Mouse (Mus musculus): ENCODE results near the gene Gm11127. TPM values are rescaled to one million over a fixed set of nuclear protein-coding genes. Genes with fewer than 3 reads are reported as not detected.
"Not testable (repeated sequence)": the region's sequence is repeated elsewhere in the genome, so short reads cannot be mapped to it uniquely, and the experiment has no call there.

Gm11127 gene
- total and polyA plus RNA-seq, 3 experiments = 3.5 to 4.4 TPM; not detected in 1

DNA sequence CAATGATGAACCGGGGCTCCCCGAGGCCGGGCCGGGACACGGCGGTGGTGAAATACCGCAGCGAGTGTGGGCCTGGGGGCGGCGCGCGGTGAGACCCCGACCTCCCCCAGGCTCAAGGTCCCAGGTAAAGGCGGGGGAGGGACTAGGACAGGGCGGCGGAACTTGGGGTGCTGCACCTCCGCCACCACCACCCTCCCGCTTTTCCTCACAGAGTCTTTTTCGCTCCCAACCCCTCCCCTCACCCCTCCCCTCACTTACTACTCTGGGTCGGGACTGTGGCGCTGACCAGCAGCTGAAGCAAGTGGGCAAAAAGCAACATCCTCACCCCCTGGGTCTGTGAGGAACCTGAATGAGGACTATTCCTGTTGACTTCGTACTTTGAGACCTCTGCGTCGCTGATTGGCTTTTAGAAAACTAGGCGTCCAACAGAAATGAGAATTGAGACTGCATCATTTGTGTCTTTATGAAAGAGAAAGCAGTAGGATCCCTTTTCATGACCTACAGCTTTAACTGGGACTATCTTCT is 25.8 kb downstream of the Gm11127 start, which contains the start of gene H2-T23:
Gene H2-T23 (minus strand): TSS at position 505 of the 525 bp plus-strand sequence.
- intact Hi-C loops (cut with DNase I) = loop anchor here (1.0 kb wide), 1 partner anchor 35 kb away; no protein-coding TSS in a partner anchor
- DNase-seq = peak in 1 of 2 experiments; percentile 74
- H3K79me2 ChIP-seq (replicated peaks; ENCODE audit: control insufficient read depth, insufficient read depth, low read length); H3K4me1 ChIP-seq (ENCODE audit: control insufficient read depth, insufficient read depth, low read length); H3K36me3 ChIP-seq (ENCODE audit: control insufficient read depth, insufficient read depth, low read length); H3K27me3 ChIP-seq (ENCODE audit: control insufficient read depth, insufficient read depth, low read length): not testable (repeated sequence)
- under 1% methylated on average over 25 of the region's 25 CpGs for WGBS
- Histone ChIP-seq H3K9ac (ENCODE audit: low read depth, low read length) (peak within 1 kb of the TSS; percentile 92), H3K27ac (peak within 1 kb of the TSS; percentile 88), H3K4me3 (peak within 1 kb of the TSS; percentile 67)
- TF ChIP-seq POLR2A (IDR thresholded peaks at IDR 0.05; ENCODE audit: insufficient read depth, low read depth, low read length) = peak; percentile 89

- not testable (repeated sequence) for H3K27me3 ChIP-seq (ENCODE audit: control insufficient read depth, insufficient read depth, low read length); H3K36me3 ChIP-seq (ENCODE audit: control insufficient read depth, insufficient read depth, low read length); H3K4me1 ChIP-seq (ENCODE audit: control insufficient read depth, insufficient read depth, low read length); H3K79me2 ChIP-seq (replicated peaks; ENCODE audit: control insufficient read depth, insufficient read depth, low read length)
- intact Hi-C loops (cut with DNase I) = loop anchor here (1.0 kb wide), 1 partner anchor 34 kb away; no protein-coding TSS in a partner anchor
- H3K4me3 ChIP-seq = peak overlapping the region; percentile 67
- TF ChIP-seq CTCF (IDR thresholded peaks at IDR 0.05) = peak; percentile 76
- H3K27ac ChIP-seq = peak overlapping the region; percentile 88
- WGBS = 4% methylated on average over 40 of the region's 40 CpGs
- DNase-seq = peak; percentile 74 to 75
- H3K9ac ChIP-seq (ENCODE audit: low read depth, low read length) = peak overlapping the region; percentile 92
These were observed 26.4 kb downstream of the Gm11127 start for GRCm38 (mm10) chr17:36031583-36032331.

- WGBS = 78% methylated on average over 8 of the region's 8 CpGs
- H3K9ac ChIP-seq (ENCODE audit: low read depth, low read length); intact Hi-C loops (cut with DNase I); DNase-seq; H3K79me2 ChIP-seq (replicated peaks; ENCODE audit: control insufficient read depth, insufficient read depth, low read length); H3K36me3 ChIP-seq (ENCODE audit: control insufficient read depth, insufficient read depth, low read length); H3K4me1 ChIP-seq (ENCODE audit: control insufficient read depth, insufficient read depth, low read length); H3K27me3 ChIP-seq (ENCODE audit: control insufficient read depth, insufficient read depth, low read length): not testable (repeated sequence)
- peak overlapping the region; percentile 88 for H3K27ac ChIP-seq
- H3K4me3 ChIP-seq = peak overlapping the region; percentile 67
These were observed 27.2 kb downstream of the Gm11127 start for GRCm38 (mm10) chr17:36030703-36031582.

- H3K27me3 ChIP-seq (ENCODE audit: control insufficient read depth, insufficient read depth, low read length); H3K27ac ChIP-seq; intact Hi-C loops (cut with DNase I); H3K36me3 ChIP-seq (ENCODE audit: control insufficient read depth, insufficient read depth, low read length); H3K79me2 ChIP-seq (replicated peaks; ENCODE audit: control insufficient read depth, insufficient read depth, low read length); H3K9ac ChIP-seq (ENCODE audit: low read depth, low read length); H3K4me1 ChIP-seq (ENCODE audit: control insufficient read depth, insufficient read depth, low read length); H3K4me3 ChIP-seq: not testable (repeated sequence)
- 59% methylated on average over 4 of the region's 4 CpGs for WGBS
- DNase-seq = peak; percentile 51 to 52
These were observed 28.0 kb downstream of the Gm11127 start for GRCm38 (mm10) chr17:36030046-36030702.

DNA sequence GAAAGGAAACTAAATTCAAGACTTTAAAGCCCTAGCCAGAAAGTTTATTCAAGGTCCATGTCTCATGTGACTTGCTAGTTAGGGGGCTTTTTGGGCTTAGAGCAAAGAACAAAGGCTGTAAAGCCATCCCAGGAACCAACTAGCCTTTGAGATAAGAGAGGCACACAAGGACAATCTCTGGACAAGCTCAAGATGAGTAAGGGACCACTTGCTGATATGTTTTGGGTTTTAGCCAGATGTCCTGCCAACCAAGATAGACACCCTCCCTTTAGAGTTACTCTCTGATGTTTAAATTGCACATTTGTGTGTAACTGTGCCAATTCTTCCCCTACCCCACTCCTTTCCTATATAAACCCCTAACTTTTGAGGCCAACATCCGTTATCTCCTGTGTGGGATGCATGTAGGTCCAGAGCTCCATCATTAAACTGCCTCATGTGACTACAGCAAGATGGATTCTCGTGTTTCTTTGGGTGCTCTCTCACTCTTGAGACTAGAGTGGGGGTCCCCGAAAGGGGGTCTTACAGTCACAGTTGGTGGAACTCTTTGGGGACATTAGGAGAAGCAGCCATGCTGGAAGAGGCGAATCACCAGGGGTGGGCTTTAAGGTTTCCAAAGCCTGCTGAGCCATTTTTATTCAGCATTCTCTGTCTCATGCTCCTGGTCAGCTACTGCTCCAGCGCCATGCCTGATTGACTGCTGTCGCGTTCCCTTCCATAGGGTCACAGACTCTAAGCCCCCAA is 29.1 kb downstream of the Gm11127 start:
- 85% methylated on average over 7 of the region's 7 CpGs for WGBS
- Histone ChIP-seq H3K4me3 (no peak overlapping the region), H3K36me3 (ENCODE audit: control insufficient read depth, insufficient read depth, low read length) (no peaks in the 10 kb centered on the region), H3K27ac (no peak overlapping the region), H3K4me1 (ENCODE audit: control insufficient read depth, insufficient read depth, low read length) (peaks cover 6% of the 10 kb centered on the region), H3K27me3 (ENCODE audit: control insufficient read depth, insufficient read depth, low read length) (no peaks in the 10 kb centered on the region), H3K79me2 (replicated peaks; ENCODE audit: control insufficient read depth, insufficient read depth, low read length) (no peaks in the 10 kb centered on the region), H3K9ac (ENCODE audit: low read depth, low read length) (no peak overlapping the region)
- intact Hi-C loops (cut with DNase I) = no loop called here
- TF ChIP-seq EP300 (IDR thresholded peaks at IDR 0.05; ENCODE audit: insufficient read depth, low read depth, low read length) (no peak), POLR2A (IDR thresholded peaks at IDR 0.05; ENCODE audit: insufficient read depth, low read depth, low read length) (no peak), CTCF (IDR thresholded peaks at IDR 0.05) (no peak)
- DNase-seq = no peak
